ENCODE assay signal across 8 mouse cellular contexts in genomic region chr2:44979042-44979721, GRCm38 (mm10). TPM values are rescaled to one million over a fixed set of nuclear protein-coding genes. Genes with fewer than 3 reads are reported as not detected.
DNase-seq lines count a peak whose midpoint lies in the region; ATAC-seq lines count a peak whose summit lies in the region.

No protein-coding gene starts in this region.

- no peaks in the 10 kb centered on the region for H3K27me3 ChIP-seq in midbrain, embryonic 15.5 days (replicated peaks)

- H3K36me3 ChIP-seq in midbrain, embryonic 15.5 days (replicated peaks): no peaks in the 10 kb centered on the region

- peaks cover 15% of the 10 kb centered on the region for H3K4me1 ChIP-seq in midbrain, embryonic 15.5 days

- no peak overlapping the region for H3K9ac ChIP-seq in midbrain, embryonic 15.5 days

- WGBS in midbrain, embryonic 15.5 days: 3% methylated on average over 18 of the region's 18 CpGs

- peak; percentile 65 for ATAC-seq in midbrain, embryonic 15.5 days (replicated peaks)
- ATAC-seq in megakaryocyte progenitor cell, adult 5-6 weeks (replicated peaks; ENCODE audit: poor library complexity): no peak

- no peaks in the 10 kb centered on the region for H3K9me3 ChIP-seq in midbrain, embryonic 15.5 days

- DNase-seq in cerebellum, postnatal 10 days: peak; percentile 68 to 77
- DNase-seq in cerebellum, adult 8-10 months: no peak
- peak; percentile 83 for DNase-seq in brain, adult 2 months (ENCODE audit: low read depth, low spot score)
- peak; percentile 50 to 53 for DNase-seq in frontal cortex, postnatal 10 days (ENCODE audit: low spot score in 2 of 2)
- DNase-seq in left cerebral cortex, adult 11 months (ENCODE audit: low spot score): peak; percentile 53
- DNase-seq in thymus, postnatal 36 days: peak; percentile 34 to 36

- peak overlapping the region; percentile 28 for H3K4me3 ChIP-seq in midbrain, embryonic 15.5 days

- H3K4me2 ChIP-seq in midbrain, embryonic 15.5 days: peak overlapping the region; percentile 71

- no peak overlapping the region for H3K27ac ChIP-seq in midbrain, embryonic 15.5 days

RNA-seq across cellular contexts. Expression of gene Gtdc1, which starts 51.7 kb away (rescaled TPM):
- polyA plus RNA-seq in midbrain, embryonic 15.5 days (2015; fragmentation: Nextera tagmentation; extraction: Ambion mirVana): 16.8 and 17.2 TPM in 2 replicates
- total RNA-seq in megakaryocyte progenitor cell, adult 5-6 weeks (2015): 15.5 and 18.6 TPM in 2 replicates
- total RNA-seq in megakaryocyte progenitor cell, adult 5-6 weeks (2017): 16.9 and 22.2 TPM in 2 replicates
